Mouse (Mus musculus): ENCODE measurements around the gene Armc3. TPM values are rescaled to one million over a fixed set of nuclear protein-coding genes. Genes with fewer than 3 reads are reported as not detected.

The Armc3 gene
- polyA plus RNA-seq, 1 experiment from 2014 or later = 0.95 TPM

Other genes starting within 250 kb of the Armc3 start
- 9.9 and 13.7 TPM in 2 replicates for gene Pip4k2a, start 201.2 kb upstream of the Armc3 start, polyA plus RNA-seq (2015; fragmentation: Nextera tagmentation; extraction: Ambion mirVana)
- gene 4930426L09Rik, start 201.0 kb upstream of the Armc3 start, polyA plus RNA-seq (2015; fragmentation: Nextera tagmentation; extraction: Ambion mirVana) = 0.37 and 0.41 TPM in 2 replicates
- 12.1 and 16.5 TPM in 2 replicates for gene Msrb2, start 172.1 kb downstream of the Armc3 start, polyA plus RNA-seq (2015; fragmentation: Nextera tagmentation; extraction: Ambion mirVana)
- 0.23 TPM in 1 of 2 replicates, not detected in the other for gene Ptf1a, start 246.4 kb downstream of the Armc3 start, polyA plus RNA-seq (2015; fragmentation: Nextera tagmentation; extraction: Ambion mirVana)

All from neural tube, embryonic 15.5 days (tissue).